Mouse (Mus musculus) spleen, postnatal 4 days (tissue): ENCODE measurements at regions not wholly inside any gene's neighbourhood (a gene's known extent, or its start where the extent isn't known, plus 50 kb on each side); places are given as distances from the start of the nearest gene placed in this dataset.

Experiments used
- DNase-seq, 2 experiments: peaks; one replicate each; pipeline ENCODE4 v3.0.0; 2022; ENCODE audit warnings: low spot score in 2 of 2

DNA sequence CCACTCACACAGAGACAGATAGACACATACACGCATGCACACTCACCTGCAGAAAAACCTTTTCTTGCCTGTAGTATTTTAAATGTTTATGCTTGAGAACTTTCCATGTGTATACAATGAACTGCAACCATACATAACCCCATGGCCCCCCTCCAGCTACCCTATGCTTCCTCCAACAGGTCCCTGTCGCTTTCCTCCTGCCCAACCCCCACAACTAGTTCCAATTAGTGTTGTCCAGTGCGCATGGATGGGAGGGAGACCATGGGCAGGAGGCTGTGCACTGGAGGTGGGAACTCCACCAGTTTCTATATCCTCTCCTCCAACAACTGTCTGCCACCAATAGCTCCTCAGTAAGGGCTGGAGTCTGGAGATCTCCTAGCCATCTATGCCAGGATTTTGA is 82.9 kb upstream of the Jade1 start:
- DNase-seq, result no peak

DNA sequence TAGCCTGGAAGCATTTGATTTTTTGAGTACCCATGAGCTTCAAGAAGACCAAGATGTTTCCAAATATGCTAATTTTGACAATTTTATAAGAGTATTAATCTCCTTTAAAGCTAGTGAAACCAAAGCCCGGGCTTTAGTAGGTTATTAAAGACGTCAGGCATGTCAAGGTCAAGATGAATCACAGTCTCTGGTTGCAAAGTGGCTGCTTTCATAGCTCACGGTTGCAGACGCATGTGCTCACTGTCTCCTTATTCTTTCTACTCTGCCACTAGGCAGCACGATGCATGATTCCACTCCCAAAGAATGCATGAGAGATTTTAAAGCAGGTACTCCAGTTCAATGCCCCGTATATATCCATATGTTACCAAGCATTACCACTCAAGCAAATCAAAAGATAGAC is 86.4 kb upstream of the Jade1 start:
- DNase-seq, result no peak

DNA sequence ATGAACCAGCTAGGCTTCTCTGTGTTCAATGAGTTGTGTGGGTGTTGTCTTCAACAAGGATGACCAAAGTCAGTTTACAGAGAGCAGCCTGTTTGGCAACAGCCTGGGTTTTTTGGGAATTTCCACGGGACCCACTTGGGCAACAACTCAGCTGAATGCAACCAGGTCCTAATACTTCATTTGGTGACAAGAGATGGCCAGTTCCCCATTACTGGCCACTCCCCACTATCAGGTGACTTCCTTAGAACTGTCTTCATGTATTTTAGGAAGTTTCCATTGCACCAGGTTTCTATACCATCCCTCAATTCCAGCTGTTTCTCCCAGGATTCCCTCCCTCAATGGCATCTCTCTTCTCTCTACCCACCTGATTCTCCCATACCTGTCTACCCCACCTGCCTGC is 87.7 kb upstream of the Jade1 start:
- DNase-seq, result no peak

DNA sequence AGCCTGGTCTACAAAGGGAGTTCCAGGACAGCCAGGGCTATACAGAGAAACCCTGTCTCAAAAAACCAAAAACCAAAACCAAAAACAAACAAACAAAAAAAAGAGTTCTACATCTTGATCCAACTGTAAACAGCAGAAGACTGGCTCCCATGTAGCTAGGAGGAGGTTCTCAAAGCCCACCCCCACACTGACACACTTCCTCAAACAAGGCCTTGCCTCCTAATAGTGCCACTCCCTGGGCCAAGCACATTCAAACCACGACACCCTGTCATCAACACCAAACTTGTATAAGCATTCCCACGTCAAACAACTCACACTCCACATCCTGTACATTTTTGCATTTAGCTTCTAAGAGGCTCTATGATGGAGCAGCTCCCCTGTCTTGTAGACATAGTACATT is 89.6 kb upstream of the Jade1 start:
- no peak for DNase-seq

DNA sequence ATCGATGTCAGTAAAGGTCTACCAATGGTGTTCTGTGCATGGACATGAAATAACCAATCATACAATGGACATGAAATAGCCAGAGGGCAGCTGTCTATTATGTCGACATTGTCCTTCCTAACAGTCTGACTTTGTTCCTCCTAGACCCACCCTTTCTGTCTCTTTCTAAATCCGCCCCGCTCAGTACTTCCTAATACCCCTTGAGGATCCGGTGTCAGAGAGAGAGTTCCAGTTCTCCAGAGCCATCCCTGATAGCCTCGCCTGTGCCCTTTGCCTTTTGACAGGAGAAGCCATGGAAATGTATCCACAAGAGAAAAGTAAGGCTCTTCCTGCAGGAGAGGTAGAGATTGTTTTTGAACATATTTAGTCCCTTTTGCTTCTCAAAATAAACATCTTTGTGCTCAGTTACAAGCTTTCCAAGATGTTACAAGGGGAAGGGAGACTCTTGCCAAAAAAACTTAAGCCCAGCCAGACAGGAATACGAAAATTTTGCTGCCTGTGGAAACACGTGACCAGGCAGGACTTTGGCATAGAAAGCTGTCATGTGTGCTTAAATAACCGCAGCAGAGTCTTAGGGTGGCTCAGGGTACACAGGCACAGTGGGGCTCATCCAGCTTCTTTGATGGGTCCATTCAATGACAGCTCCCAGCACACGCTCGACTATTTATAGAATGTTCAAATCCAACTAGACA is 92.4 kb upstream of the Jade1 start:
- no peak for DNase-seq

DNA sequence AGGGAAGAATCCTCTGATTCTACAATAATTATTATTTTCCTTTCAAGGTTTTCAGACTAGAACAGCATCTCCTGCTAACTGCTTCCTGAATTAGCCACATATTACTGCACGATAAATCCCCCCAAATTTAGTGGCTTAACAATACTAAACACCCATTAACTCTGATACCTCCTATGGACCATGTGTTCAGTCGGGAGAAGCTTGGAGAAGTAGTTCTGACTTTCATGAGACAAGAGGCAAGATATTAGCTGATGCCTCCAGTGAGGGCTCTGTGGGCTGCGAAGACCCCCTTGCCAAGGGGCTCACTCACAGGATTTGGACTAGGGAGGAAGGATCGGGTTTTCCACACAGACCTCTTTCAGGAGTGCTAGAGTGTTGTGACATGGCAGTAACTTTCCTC is 95.4 kb upstream of the Jade1 start:
- DNase-seq, result no peak

DNA sequence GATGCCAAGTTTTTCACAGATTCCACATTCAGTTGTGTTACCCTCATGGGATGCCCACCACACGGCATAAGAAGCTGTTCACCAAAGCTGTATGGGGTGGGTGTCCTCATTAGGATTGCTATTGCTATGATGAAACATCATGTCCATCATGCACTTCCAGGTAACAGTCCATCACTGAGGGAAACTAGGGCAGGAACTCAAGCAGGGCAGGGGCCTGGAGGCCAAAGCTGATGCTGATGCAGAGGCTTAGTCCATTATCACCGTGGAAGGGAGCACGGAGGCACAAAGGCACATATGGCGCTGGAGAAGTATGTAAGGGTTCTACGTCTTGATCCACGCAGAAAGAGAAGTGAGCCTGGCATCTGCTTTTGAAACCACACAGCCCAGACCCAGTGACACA is 97.4 kb upstream of the Jade1 start:
- DNase-seq, result no peak

DNA sequence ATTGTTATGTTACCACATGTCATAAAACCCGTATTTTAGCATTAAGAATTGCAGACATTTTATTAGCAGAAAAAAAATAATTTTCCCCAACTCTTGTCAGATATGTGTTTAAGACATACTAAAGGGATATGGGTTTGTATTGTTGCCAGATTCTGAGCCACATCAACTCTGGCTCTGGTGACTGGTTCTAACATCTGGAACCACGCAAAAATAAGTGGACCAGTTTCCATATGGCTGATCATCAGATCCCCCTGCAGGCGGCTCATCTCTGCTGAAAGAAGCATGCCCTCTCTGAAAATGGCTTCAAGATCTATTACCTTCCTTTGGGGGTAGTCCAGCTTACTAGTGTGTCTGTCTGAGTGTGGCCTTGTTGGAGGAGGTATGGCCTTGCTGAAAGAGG is 102.0 kb upstream of the Jade1 start:
- no peak for DNase-seq

DNA sequence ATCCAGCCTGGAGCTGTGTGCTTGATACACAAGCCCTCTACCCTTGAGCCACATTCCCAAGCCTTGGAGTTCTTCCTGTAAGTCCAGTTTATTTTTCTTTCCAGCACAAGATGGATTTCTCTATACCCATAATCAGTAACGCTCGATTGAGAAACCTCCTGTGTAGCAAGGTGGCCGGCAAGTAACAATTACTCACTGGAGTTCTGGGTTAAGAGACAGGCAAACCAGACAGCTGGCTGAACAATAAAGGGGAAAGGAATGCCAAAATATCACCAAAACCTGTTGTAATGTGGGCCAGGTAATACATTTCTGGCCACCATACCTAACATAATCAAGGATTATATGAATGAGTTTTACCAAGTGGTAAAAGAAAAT is 102.8 kb upstream of the Jade1 start:
- no peak for DNase-seq

DNA sequence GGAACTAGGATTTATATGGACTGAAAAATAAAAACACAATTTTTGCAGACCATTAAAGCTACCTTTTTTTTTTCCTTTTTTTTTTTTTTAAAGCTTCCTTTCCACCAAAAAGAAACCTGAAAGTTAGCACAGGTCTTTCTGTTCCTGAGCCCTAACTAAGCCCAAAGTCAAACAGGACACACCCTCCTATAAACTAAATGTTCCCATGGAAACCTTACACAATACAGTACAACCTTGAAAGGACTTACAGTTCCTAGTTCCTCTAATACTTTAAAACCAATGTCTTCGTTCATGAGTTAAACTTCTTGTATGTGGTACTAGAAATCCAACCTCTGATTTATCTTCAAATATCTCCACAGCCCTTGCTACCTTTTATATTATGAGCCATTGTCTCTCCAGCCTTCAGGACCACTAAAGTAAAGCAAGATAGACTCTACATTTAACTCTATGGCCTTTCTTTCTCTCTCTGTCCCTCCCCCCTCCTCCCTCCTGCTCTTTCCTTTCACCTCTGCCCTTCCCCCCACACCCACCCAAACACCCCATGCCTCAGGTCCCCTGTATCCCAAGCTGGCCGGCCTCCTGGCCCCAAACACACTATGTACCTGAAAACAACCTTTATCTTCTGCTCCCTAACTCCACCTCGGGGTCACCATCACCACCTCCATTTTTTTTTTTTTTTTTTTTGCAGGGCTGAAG is 103.4 kb upstream of the Jade1 start:
- no peak for DNase-seq

DNA sequence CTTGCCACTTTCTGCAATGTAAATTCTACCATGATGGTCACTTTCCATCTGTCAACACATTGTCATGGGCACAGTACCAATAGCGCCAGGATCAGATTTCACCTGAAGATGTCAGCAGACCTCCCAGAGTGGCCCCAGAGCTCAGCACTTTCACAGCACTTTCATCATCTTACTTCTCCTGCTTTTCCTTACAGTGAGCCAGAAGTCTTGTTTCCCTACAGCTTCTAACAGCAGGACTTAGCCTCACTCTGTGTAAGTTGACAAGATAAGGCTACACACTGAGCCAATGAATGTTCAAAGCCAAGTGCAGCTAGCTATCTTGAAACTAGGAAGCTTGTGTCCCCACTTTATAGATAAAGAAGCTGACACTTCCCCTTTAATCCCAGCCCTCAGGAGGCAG is 104.8 kb upstream of the Jade1 start:
- no peak for DNase-seq

DNA sequence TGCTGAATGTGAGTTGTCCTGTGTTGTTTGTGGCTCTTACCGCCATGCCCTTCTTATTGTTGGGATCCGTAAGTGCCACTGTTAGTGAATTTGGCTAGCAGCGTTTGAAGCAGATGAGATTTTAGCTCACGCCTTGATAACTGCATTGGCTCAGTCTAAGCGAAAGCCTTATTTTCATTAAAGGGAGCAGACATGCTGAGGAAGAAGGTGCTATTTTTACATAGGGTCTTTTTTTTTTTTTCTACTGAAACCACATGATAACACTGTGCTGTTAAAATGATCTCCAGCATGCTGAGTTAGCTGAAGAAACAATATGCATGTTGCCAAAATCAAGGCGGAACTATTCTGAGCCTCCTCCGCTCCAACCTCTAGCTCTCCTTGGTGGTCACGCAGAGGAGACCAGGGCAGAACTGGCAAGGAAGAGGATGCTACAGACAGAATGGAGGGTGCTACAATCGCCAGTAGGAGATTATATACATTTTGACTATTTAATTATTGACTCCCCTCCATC is 111.2 kb upstream of the Jade1 start:
- no peak for DNase-seq

DNA sequence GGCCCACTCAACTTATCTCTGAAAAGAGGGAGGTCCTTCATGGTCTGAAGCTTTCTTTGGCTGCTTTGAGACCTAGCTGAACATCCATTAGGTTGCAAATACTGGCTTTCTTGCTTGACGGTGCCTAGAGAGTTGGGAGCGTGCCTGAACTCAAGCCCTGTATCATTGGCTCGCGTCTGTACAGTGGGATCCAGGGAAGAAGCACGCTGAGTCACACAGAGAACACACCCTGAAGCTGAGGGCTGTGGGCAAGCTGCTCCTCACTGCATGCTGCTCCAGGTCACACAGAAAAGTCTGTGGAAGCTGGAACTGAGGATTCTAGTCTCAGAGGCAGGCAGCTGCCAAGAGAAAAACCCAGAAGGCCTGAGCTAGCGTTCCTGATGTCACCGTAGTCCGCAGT is 119.3 kb upstream of the Jade1 start:
- DNase-seq, result no peak

DNA sequence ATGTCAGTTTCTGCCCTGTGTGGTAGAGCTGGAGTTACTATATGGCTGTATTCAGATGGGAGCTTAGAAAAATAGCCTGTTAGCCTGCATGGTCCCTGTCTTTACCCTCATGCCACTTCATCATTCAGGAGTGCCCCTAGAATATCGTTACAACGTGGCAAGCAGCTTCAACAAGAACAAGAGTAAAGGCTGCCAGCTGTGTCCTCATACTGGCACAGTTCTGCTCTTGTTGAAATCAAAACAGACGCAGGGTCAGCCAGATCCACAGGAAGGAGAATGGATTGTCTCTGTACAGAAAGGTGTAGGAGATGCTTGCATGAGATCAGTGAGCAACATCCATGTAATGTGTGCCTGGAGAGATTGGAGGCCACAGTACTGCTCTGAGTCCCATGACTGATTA is 122.4 kb upstream of the Jade1 start:
- DNase-seq, result no peak

DNA sequence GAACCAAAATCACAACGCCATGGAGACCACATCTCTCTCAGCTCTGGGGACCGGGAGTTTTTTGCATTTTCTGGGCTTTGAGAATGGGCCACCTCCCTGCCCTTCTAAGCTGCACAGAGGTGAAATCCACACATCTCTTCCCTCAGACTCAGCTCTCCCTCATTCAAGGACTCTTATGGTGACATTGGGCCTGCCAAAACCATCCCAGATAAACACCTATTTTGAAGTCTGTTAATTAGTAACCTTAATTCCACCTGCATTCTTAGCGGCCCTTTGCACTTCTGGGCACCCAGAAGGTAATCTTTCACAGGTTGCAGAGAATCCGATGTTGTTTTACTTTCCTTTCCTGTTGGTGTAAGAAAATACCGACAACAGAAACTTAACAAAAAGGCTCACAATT is 123.2 kb upstream of the Jade1 start:
- DNase-seq, result no peak

DNA sequence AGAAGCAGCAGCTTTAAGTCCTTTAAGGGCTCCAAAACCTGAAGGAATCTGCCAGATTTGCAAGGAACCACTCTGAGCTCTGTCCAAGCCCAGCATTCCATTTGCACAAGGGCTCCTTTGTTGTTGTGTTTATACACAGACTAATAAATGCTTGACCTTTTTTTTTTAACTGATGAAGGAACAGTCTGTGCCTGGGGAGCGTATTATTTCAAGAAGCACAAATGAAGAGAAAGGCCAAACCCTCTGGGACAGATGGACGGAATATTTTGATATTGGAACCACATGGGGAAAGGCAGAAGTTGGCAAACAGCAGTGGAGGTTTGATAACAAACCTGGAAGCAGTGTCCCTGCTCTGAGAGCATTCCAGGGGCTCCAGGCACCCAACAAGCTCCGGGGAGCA is 125.3 kb upstream of the Jade1 start:
- DNase-seq, result no peak

DNA sequence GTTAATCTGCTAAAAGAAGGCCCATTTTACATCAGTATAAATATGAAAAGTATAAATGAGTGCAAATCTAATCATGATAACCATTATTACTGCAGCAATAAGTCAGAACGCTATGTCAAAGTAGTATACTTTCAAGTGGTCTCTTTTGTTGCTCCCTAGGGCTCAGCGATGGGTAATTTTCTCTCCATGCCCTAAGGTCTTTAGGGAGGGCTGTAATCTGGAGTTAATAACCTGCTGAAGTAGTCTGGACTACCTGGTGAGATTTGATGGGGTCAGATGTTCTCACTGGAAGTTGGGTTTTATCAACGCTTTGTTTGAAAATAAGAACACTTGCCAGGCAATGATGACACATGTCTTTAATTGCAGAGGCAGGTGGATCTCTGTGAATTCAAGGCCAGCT is 128.6 kb upstream of the Jade1 start:
- no peak for DNase-seq

DNA sequence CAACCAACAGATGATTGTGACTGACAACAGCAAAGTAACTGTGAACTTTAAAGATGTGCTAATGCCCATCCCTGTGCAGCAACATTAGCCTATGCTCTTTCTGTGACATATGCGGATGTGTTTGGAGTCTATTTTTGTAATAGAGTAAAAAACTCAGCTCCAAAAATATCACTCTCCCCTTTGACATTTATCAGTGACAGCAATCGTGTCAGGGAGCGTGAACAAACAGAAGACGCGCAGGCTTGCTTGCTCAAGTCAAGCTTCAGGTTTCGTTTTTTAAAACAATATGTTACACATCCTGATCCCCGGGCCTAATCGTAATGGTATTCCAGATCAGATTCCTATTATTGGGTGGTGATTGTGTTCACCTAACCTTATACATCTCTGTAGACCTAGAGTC is 129.7 kb upstream of the Jade1 start:
- no peak for DNase-seq

DNA sequence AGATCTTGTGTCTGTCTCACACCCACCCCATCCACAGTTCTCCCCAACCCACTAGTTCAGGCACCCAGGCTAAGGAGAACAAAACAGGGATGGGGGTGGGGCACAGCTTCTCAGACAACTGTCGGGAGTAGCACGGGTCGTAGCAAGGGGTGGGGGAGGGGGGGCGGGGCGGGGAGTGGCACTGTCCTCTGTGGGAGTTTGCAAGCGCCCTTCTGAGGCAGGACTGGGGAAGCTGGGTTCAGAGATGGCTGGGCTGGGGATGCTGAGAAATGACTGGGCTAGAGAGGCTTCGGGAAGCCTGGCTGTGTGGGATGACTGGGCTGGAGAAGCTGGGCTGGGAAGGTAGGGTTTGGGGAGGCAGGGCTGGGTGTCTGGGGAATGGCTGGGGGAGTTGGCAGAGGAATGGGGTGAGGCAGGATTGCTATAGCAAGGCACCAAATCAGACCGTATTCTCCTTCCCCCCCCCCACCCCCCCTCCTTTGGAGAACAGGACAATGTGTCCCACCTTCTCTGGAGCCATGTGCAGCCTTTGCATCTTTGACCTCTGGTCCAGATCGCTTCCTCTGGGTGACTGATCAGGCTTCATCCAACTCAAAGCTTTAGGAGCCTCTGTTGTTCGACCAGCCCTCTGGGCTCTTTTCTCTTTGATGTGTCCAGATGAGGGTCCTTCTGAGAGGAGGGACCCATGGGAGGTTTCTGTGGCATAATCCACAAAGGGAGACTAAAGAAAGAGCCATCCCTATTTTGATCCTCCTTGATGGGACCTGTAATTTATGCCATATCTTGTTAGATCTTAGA is 131.2 kb upstream of the Jade1 start:
- no peak for DNase-seq

DNA sequence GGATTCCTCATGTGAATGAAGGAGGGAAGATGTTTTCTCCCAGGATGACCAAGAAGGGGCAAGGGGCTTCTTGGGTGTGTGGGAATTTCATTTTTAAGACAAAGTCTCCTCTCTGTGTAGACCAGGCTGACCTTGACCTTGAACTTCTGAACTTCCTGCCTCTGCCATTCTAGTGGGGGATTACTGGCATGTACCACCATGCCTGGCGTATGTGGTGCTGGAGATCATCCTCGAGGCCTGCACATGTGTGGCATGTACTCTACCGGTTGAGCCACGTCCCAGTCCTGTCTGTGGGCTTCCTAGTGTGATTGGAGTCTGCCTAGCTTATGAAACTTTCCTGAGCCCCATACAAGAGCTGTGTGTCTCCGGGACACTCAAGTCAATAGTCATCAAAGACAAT is 131.9 kb upstream of the Jade1 start:
- no peak for DNase-seq

DNA sequence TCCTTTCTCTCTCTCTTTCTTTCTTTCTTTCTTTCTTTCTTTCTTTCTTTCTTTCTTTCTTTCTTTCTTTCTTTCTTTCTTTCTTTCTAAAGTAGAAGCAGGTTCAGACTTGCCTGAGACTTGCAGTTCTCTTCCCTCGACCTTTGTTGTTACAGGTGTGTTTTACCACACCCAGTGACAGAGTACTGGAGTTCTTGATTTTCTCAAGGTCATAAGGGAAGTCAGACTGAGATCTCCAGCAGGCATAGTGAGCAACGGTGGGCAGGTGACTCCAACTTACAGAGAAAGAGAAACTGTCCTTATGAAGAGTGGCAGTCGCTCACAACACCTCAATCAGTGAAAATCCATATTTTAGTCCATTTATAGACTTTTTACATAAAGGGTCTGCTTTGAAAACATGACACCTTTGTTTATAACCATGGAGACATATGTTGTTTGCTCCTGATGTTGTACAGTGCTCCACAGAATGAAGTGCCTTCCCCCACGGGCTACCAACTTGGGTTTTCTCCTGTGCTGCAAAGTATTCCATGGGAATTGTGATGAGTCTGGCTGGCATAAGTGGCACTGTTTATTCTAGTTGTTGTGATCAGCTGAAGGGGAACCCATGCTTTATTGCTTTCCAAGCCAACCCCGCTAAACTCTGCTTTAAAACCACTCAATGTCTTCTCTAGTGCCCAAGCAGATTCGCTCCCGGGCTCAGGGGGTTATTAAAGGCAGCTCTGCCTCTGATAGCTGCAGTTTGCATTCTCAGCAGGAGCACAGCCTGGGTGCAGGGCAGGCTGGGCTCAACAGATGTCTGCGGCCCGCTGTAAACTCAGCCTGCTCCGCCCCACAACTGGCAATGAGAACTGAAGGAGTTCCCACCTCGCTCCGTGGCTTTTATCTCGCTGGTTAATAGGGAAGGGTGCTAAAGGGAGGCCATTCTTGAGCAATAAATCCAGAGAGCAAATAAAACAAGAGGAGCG is 132.6 kb upstream of the Jade1 start:
- no peak for DNase-seq

DNA sequence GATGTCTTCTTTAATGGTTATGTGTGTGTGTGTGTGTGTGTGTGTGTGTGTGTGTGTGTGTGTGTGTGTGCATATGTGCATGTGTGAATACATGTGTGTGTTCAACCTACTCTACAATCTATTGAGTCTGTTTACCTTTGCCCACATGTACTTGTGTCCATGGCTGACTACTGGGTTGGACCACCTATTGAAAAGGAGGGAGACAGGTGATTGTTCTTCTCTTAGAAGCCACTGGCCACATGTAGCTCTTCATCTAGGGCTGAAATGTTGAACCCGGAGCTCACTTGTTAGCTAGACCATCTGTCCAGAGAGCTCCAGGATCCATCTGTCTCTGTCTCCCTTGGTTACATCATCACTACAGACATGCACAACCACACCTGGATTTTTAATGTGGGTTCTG is 141.8 kb upstream of the Jade1 start:
- no peak for DNase-seq
